Mouse (Mus musculus) lung, embryonic 14.5 days (tissue): ENCODE data around the gene Ube4a. TPM values are rescaled to one million over a fixed set of nuclear protein-coding genes. Genes with fewer than 3 reads are reported as not detected.
A peak's percentile ranks its signal among the peaks of the same experiment; 100 is the strongest.

Source experiments
- ATAC-seq: fragments of 200-750 bp; cut with Nextera tagmentation; 2 replicates; pipeline ENCODE4 v1.8.0; 2017; ENCODE audit warnings: mild to moderate bottlenecking, moderate TSS enrichment, moderate library complexity; ENCODE audit not compliant: insufficient read depth
- DNase-seq: peaks from one replicate; pipeline ENCODE4 v3.0.0-alpha.2; 2015
- H3K27ac ChIP-seq: fragments of 300-500 bp; sonication (generic); 2 replicates; pipeline ENCODE4 v1.5.1; 2014; ENCODE audit warnings: low read depth, mild to moderate bottlenecking, moderate library complexity
- H3K27me3 ChIP-seq: fragments of 300-500 bp; sonication (generic); 2 replicates; pipeline ENCODE4 v1.6.1; 2014; ENCODE audit warnings: low read length, control low read depth; ENCODE audit not compliant: insufficient read depth
- H3K36me3 ChIP-seq: fragments of 300-500 bp; sonication (generic); 2 replicates; pipeline ENCODE4 v1.6.1; 2014; ENCODE audit warnings: control low read depth; ENCODE audit not compliant: insufficient read depth
- H3K4me1 ChIP-seq: fragments of 300-500 bp; sonication (generic); 2 replicates; pipeline ENCODE4 v1.6.1; 2014; ENCODE audit warnings: antibody characterized with exemption, control low read depth; ENCODE audit not compliant: insufficient read depth
- H3K4me2 ChIP-seq: fragments of 300-500 bp; sonication (generic); 2 replicates; pipeline ENCODE4 v1.6.1; 2014; ENCODE audit warnings: mild to moderate bottlenecking
- H3K4me3 ChIP-seq: fragments of 300-500 bp; sonication (generic); 2 replicates; pipeline ENCODE4 v1.5.1; 2014; ENCODE audit warnings: low read depth, low read length
- H3K9ac ChIP-seq: fragments of 300-500 bp; sonication (generic); 2 replicates; pipeline ENCODE4 v1.6.1; 2014
- H3K9me3 ChIP-seq: fragments of 300-500 bp; sonication (generic); 2 replicates; pipeline ENCODE4 v1.6.1; 2016; ENCODE audit warnings: low read depth, low read length, control low read depth
- CTCF ChIP-seq: IDR thresholded peaks from 2 replicates; pipeline ENCODE4 v1.5.1; 2016; ENCODE audit warnings: antibody characterized with exemption, low read depth
- WGBS: fragments of 180-500 bp; shearing (Covaris S2); extraction: QIAGEN DNeasy Blood & Tissue Kit; methylation state at CpG from one replicate; pipeline ENCODE4 v1.1.7; 2014; 5-methylcytosine and 5-hydroxymethylcytosine counted together
- polyA plus RNA-seq: library from polyadenylated mRNA; unstranded; fragments of >200 nt; fragmentation: Nextera tagmentation; extraction: Ambion mirVana; gene quantifications from 2 replicates; pipeline ENCODE4 v1.2.1, GENCODE M21; 2014

Gene Ube4a
- polyA plus RNA-seq, 1 experiment from 2014 or later, result 30.3 TPM

DNA sequence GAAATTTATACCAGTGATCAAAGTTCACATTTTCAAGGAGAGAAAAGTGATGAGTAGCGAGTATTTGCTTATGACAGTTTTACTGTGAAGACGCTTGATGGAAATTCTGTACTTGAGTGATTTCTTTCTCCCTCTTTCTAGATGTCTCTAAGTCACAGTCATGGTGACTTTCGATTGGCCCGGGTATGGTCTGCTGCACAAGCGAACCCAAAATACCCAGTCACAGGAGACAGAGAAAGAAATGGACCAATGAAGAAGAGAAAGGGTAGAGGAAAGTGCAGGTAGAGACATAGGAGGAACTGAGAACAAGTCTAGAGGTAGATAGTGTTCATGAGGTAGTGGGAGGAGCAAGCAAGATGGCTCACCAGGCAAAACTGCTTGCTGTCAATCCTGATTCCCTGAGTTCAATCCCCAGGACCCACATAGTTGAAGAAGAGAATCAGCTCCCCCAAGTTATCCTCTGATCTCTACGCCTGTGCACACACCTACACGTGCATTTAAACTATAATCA is 77.2 kb downstream of the Ube4a start:
- no peak for TF ChIP-seq CTCF
- Histone ChIP-seq H3K4me2 (no peak overlapping the region), H3K36me3 (no peaks in the 10 kb centered on the region), H3K9me3 (no peaks in the 10 kb centered on the region), H3K27ac (no peak overlapping the region), H3K9ac (no peak overlapping the region), H3K4me1 (no peaks in the 10 kb centered on the region), H3K27me3 (no peaks in the 10 kb centered on the region), H3K4me3 (no peak overlapping the region)
- ATAC-seq (no peak), DNase-seq (no peak)
- WGBS, result 82% methylated on average over 7 of the region's 7 CpGs

DNA sequence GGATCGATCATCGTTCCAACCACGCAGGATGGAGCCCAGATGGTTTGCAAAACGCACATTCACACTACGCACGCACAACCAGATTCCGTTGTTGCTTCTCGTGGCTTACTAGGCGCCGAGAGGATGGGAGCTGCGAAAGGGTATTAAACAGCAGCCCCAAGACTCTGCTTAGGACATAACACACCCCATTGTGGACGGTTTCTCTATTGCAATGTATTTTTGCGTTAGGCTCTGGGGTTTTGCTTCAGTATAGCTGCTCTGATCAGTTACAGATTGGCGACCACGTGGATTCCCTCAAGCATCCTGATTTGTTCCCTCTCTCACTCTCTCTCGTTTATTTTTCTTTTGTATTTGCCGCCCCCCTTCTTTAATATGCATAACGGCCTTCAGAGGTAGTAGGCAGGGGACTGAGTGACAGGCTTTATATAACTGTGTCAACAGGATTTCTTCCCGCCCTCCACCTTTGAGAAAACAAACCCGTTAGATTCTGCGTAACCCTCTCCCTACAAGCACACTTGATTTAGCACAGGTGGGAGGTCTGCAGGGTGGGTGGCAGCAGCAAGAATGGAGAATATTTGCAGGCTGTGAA is 82.3 kb downstream of the Ube4a start:
- no peak for TF ChIP-seq CTCF
- H3K9ac ChIP-seq, result peak overlapping the region; percentile 73
- H3K4me2 ChIP-seq, result peak overlapping the region; percentile 100
- H3K4me3 ChIP-seq, result peak overlapping the region; percentile 98
- H3K9me3 ChIP-seq, result no peaks in the 10 kb centered on the region
- ATAC-seq (no peak), DNase-seq (peak; percentile 57)
- WGBS, result under 1% methylated on average over 21 of the region's 21 CpGs
- no peaks in the 10 kb centered on the region for H3K36me3 ChIP-seq
- H3K4me1 ChIP-seq, result peaks cover 8% of the 10 kb centered on the region
- H3K27ac ChIP-seq, result peak overlapping the region; percentile 98; the same call in 1 of the 2 replicates
- no peaks in the 10 kb centered on the region for H3K27me3 ChIP-seq

DNA sequence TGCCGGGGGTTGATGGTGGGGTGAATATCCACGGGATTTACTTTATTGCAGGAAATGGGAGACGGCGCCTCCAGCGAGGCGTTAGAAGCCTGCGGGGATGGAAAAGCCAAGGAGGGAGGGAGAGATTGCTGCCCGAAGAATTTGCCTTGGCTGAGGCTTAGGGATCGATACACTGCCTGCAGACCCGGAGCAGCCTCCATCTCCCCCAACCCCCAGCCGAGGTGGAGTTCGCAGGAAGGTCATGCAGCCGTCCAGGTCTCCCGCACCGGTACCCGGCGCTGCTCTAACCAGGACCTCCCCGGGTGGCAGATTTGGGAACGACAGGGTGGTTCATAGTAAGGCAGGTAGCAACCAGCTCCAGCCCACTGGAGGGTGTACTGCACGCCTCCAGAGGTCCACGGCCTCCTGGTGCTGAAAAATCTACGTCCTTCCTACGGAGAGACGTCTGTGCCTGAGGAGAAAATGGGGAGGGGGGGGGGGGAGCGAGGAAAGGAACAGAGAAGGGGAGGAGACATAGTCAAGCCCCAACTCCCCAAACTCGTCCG is 82.9 kb downstream of the Ube4a start:
- peak; percentile 80 for DNase-seq
- Histone ChIP-seq H3K4me2 (peak overlapping the region; percentile 100), H3K4me1 (peaks cover 8% of the 10 kb centered on the region), H3K9me3 (no peaks in the 10 kb centered on the region), H3K36me3 (no peaks in the 10 kb centered on the region), H3K9ac (peak overlapping the region; percentile 73), H3K27me3 (no peaks in the 10 kb centered on the region), H3K4me3 (peak overlapping the region; percentile 98), H3K27ac (peak overlapping the region; percentile 98)
- peak; percentile 41 for TF ChIP-seq CTCF
- under 1% methylated on average over 26 of the region's 27 CpGs for WGBS
- peak; percentile 72 for ATAC-seq

DNA sequence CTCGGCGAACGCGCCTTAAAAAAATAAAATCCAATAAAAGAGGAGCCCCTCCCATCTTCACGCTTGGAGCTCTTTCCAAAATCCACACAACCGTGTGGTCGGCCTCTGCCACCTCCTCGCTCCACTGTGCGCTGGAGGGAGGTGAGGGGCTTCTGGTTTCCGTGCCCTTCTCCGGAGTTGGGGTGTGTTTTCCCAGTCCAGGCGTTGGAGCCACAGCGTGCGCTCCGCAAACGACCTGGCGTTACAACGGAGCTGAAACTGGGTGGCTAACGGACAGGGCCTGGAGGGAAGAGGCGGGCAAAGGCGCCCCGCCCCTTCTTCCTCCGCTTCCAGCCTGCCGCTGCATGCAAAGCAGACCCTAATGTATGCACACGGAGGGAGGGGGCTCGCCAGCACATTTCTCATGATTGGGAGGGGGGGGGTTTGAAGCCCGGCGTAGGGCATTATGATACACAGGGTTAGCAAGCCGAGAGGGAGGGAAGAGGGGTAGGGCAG is 83.4 kb downstream of the Ube4a start:
- Histone ChIP-seq H3K4me2 (peak overlapping the region; percentile 100), H3K36me3 (no peaks in the 10 kb centered on the region), H3K4me3 (peak overlapping the region; percentile 98), H3K4me1 (peaks cover 8% of the 10 kb centered on the region), H3K27ac (peak overlapping the region; percentile 98), H3K27me3 (no peaks in the 10 kb centered on the region), H3K9ac (peak overlapping the region; percentile 73), H3K9me3 (no peaks in the 10 kb centered on the region)
- TF ChIP-seq CTCF, result no peak
- ATAC-seq (peak; percentile 86), DNase-seq (peak; percentile 90)
- WGBS, result under 1% methylated on average over 29 of the region's 29 CpGs

DNA sequence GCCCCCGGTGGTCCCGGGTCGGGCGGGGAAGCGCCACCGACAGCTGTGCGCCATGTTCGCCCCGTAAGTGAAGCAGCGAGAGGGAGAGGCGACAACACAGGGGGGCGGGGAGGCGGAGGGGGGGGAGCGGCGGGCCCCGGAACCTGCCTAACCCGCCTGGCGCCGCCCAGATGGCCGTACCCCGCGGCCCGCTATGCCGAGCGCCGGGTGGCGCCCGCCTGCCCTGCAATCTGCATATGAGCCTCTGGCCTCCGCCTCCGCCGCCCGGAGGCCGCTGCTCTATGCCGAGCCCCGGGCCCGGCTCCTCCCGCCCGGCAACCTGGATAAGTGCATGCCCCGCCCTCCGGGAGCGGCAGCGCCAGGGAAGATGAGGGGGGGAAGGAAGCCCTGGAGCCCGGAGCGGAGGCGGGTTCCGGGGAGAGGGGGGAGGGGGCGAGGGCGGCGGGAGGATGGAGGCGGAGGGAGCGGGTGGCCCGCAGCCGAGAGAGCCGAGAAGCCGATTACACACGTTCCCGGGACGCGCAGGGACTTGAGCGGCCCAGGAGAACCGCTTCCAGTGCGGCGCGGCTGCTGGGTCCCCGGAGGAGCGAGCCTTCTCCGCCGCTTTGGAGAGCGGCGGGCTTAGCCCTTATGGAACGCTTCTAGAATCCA is 84.1 kb downstream of the Ube4a start, which contains the start of gene Kmt2a:
Gene Kmt2a, minus strand, starts transcription at position 76 of the 651 bp plus-strand sequence.
- Histone ChIP-seq H3K4me1 (peaks cover 8% of the 10 kb centered on the region), H3K27me3 (no peaks in the 10 kb centered on the region), H3K36me3 (no peaks in the 10 kb centered on the region), H3K4me3 (peak within 1 kb of the TSS; percentile 98), H3K4me2 (peak within 1 kb of the TSS; percentile 100), H3K9ac (peak within 1 kb of the TSS; percentile 93), H3K9me3 (no peaks in the 10 kb centered on the region), H3K27ac (peak within 1 kb of the TSS; percentile 98)
- ATAC-seq (peak; percentile 72), DNase-seq (peak; percentile 98)
- WGBS, result under 1% methylated on average over 49 of the region's 71 CpGs
- TF ChIP-seq CTCF, result no peak

DNA sequence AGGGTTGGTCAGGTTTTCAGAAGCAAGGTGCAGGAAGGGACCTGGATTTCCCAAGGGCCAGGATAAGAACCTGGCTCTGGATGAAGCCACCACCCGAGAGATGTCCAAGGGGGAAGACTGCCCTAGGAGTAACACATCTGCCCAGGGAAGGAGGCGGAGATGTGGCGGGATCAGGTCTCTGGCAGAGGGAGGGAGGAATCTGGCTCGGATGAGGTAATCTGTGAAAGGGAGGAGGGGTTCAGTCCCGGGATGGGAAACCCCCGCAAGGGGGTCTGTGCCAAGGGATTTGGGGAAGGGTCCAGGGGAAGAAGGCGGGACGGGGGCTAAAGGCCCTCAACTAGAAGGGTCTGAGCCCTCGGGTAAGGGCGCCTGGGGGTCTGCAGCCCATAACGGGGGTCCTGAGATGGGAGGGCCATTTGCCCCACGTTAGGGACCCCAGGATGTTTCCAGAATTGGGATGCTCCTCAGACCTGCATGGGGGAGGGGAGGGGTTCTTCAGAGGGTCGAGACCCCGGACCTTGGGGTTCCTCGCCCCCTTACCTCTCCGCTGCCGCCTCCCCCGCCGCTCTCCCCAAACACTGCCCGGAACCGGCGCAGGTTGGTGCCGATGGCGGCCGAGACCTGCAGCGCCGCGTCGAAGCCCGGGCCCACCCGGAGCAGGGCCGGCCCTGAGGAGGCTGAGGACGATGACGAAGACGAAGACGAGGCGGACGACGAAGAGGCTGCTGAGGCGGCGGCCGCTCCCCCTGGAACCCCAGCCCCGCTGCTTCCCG is 84.9 kb downstream of the Ube4a start:
- H3K4me3 ChIP-seq, result peak overlapping the region; percentile 98
- no peaks in the 10 kb centered on the region for H3K9me3 ChIP-seq
- WGBS, result under 1% methylated on average over 40 of the region's 44 CpGs
- H3K27me3 ChIP-seq, result no peaks in the 10 kb centered on the region
- H3K4me2 ChIP-seq, result peak overlapping the region; percentile 100
- TF ChIP-seq CTCF, result no peak
- H3K4me1 ChIP-seq, result peaks cover 8% of the 10 kb centered on the region
- peak overlapping the region; percentile 93 for H3K9ac ChIP-seq
- ATAC-seq (peak; percentile 10; the same call in 1 of the 2 replicates), DNase-seq (peak; percentile 34)
- no peaks in the 10 kb centered on the region for H3K36me3 ChIP-seq
- peak overlapping the region; percentile 98 for H3K27ac ChIP-seq
